Mouse (Mus musculus) embryonic facial prominence, embryonic 11.5 days (tissue): ENCODE measurements around the gene Ubfd1. TPM values are rescaled to one million over a fixed set of nuclear protein-coding genes. Genes with fewer than 3 reads are reported as not detected.

ENCODE experiments used
- polyA plus RNA-seq: library from polyadenylated mRNA; unstranded; fragments of >200 nt; fragmentation: Nextera tagmentation; extraction: Ambion mirVana; gene quantifications from 2 replicates; pipeline ENCODE4 v1.2.1, GENCODE M21; 2014

The Ubfd1 gene
- polyA plus RNA-seq, 1 experiment from 2014 or later = 113 TPM

Other genes with a start within 250 kb of the Ubfd1 start
- 0.24 and 0.38 TPM in 2 replicates for gene Scnn1b, start 202.1 kb upstream of the Ubfd1 start, polyA plus RNA-seq
- 13.9 and 15.1 TPM in 2 replicates for gene Cog7, start 85.5 kb upstream of the Ubfd1 start, polyA plus RNA-seq
- gene Gga2, start 46.0 kb upstream of the Ubfd1 start, polyA plus RNA-seq = 80.9 and 82.0 TPM in 2 replicates
- gene Ears2, start 88 bp downstream of the Ubfd1 start, polyA plus RNA-seq = 15.0 TPM in 2 replicates
- 675 and 730 TPM in 2 replicates for gene Ndufab1, start 34.7 kb downstream of the Ubfd1 start, polyA plus RNA-seq
- gene Palb2, start 65.8 kb downstream of the Ubfd1 start, polyA plus RNA-seq = 19.0 and 22.8 TPM in 2 replicates
- 124 and 132 TPM in 2 replicates for gene Dctn5, start 65.9 kb downstream of the Ubfd1 start, polyA plus RNA-seq
- gene Plk1, start 92.3 kb downstream of the Ubfd1 start, polyA plus RNA-seq = 119 and 121 TPM in 2 replicates
- gene Ern2, start 119.0 kb downstream of the Ubfd1 start, polyA plus RNA-seq = not detected in 2 replicates
- not detected in 2 replicates for gene Chp2, start 152.3 kb downstream of the Ubfd1 start, polyA plus RNA-seq
- gene Prkcb, start 221.6 kb downstream of the Ubfd1 start, polyA plus RNA-seq = 5.2 and 5.4 TPM in 2 replicates